Mouse (Mus musculus): ENCODE results near the gene Ypel2. TPM values are rescaled to one million over a fixed set of nuclear protein-coding genes. Genes with fewer than 3 reads are reported as not detected.

Ypel2 gene
- polyA plus RNA-seq, 1 experiment from 2014 or later: 3.2 TPM

GRCm38 (mm10) chr11:86930636-86931180, 62.8 kb downstream of the Ypel2 start:
- no peaks in the 10 kb centered on the region for H3K36me3 ChIP-seq (replicated peaks; ENCODE audit: control insufficient read depth, insufficient read depth)
- H3K9me3 ChIP-seq (ENCODE audit: control insufficient read depth, low read length): no peaks in the 10 kb centered on the region
- H3K9ac ChIP-seq: no peak overlapping the region
- H3K4me1 ChIP-seq (replicated peaks; ENCODE audit: control insufficient read depth, insufficient read depth, low read length): no peaks in the 10 kb centered on the region; the same call in 1 of the 2 replicates
- H3K27ac ChIP-seq: peak overlapping the region; percentile 65
- DNase-seq (ENCODE audit: low spot score) (no peak), ATAC-seq (ENCODE audit: low FRiP score) (no peak)
- no peak overlapping the region for H3K4me2 ChIP-seq (replicated peaks)
- WGBS: 53% methylated on average over 10 of the region's 10 CpGs
- H3K4me3 ChIP-seq (replicated peaks; ENCODE audit: low read length): no peak overlapping the region
- no peaks in the 10 kb centered on the region for H3K27me3 ChIP-seq (ENCODE audit: control insufficient read depth, insufficient read depth, low read length)

GRCm38 (mm10) chr11:86929985-86930384, 63.5 kb downstream of the Ypel2 start:
- DNase-seq (ENCODE audit: low spot score): no peak
- Histone ChIP-seq H3K4me2 (replicated peaks) (no peak overlapping the region), H3K36me3 (replicated peaks; ENCODE audit: control insufficient read depth, insufficient read depth) (no peaks in the 10 kb centered on the region), H3K27ac (peak overlapping the region; percentile 65; the same call in 1 of the 2 replicates), H3K4me1 (replicated peaks; ENCODE audit: control insufficient read depth, insufficient read depth, low read length) (no peaks in the 10 kb centered on the region; the same call in 1 of the 2 replicates), H3K27me3 (ENCODE audit: control insufficient read depth, insufficient read depth, low read length) (no peaks in the 10 kb centered on the region), H3K4me3 (replicated peaks; ENCODE audit: low read length) (no peak overlapping the region), H3K9ac (no peak overlapping the region), H3K9me3 (ENCODE audit: control insufficient read depth, low read length) (no peaks in the 10 kb centered on the region)
- no peak for ATAC-seq (ENCODE audit: low FRiP score)

- H3K27ac ChIP-seq: no peak overlapping the region
- no peak for ATAC-seq (ENCODE audit: low FRiP score)
- H3K4me2 ChIP-seq (replicated peaks): no peak overlapping the region
- no peak overlapping the region for H3K4me3 ChIP-seq (replicated peaks; ENCODE audit: low read length)
- no peak overlapping the region for H3K9ac ChIP-seq
- DNase-seq (ENCODE audit: low spot score): no peak
- no peaks in the 10 kb centered on the region for H3K36me3 ChIP-seq (replicated peaks; ENCODE audit: control insufficient read depth, insufficient read depth)
- no peaks in the 10 kb centered on the region for H3K9me3 ChIP-seq (ENCODE audit: control insufficient read depth, low read length)
- H3K27me3 ChIP-seq (ENCODE audit: control insufficient read depth, insufficient read depth, low read length): no peaks in the 10 kb centered on the region
- WGBS: 87% methylated on average over 4 of the region's 4 CpGs
- no peaks in the 10 kb centered on the region; the same call in 1 of the 2 replicates for H3K4me1 ChIP-seq (replicated peaks; ENCODE audit: control insufficient read depth, insufficient read depth, low read length)
Observed at GRCm38 (mm10) chr11:86929531-86929930, 64.0 kb downstream of the Ypel2 start.

GRCm38 (mm10) chr11:86925085-86925638, 68.3 kb downstream of the Ypel2 start:
- no peaks in the 10 kb centered on the region for H3K4me1 ChIP-seq (replicated peaks; ENCODE audit: control insufficient read depth, insufficient read depth, low read length)
- no peaks in the 10 kb centered on the region for H3K36me3 ChIP-seq (replicated peaks; ENCODE audit: control insufficient read depth, insufficient read depth)
- H3K4me3 ChIP-seq (replicated peaks; ENCODE audit: low read length): no peak overlapping the region
- no peaks in the 10 kb centered on the region for H3K27me3 ChIP-seq (ENCODE audit: control insufficient read depth, insufficient read depth, low read length)
- no peak for DNase-seq (ENCODE audit: low spot score)
- H3K9me3 ChIP-seq (ENCODE audit: control insufficient read depth, low read length): no peaks in the 10 kb centered on the region
- H3K4me2 ChIP-seq (replicated peaks): no peak overlapping the region
- WGBS: 87% methylated on average over 9 of the region's 9 CpGs
- H3K27ac ChIP-seq: no peak overlapping the region
- no peak for ATAC-seq (ENCODE audit: low FRiP score)
- H3K9ac ChIP-seq: no peak overlapping the region

- ATAC-seq (ENCODE audit: low FRiP score) (no peak), DNase-seq (ENCODE audit: low spot score) (no peak)
- H3K27me3 ChIP-seq (ENCODE audit: control insufficient read depth, insufficient read depth, low read length): no peaks in the 10 kb centered on the region
- WGBS: 80% methylated on average over 3 of the region's 3 CpGs
- no peak overlapping the region for H3K27ac ChIP-seq
- no peak overlapping the region for H3K4me3 ChIP-seq (replicated peaks; ENCODE audit: low read length)
- H3K4me1 ChIP-seq (replicated peaks; ENCODE audit: control insufficient read depth, insufficient read depth, low read length): no peaks in the 10 kb centered on the region
- H3K4me2 ChIP-seq (replicated peaks): no peak overlapping the region
- H3K9ac ChIP-seq: no peak overlapping the region
- no peaks in the 10 kb centered on the region for H3K36me3 ChIP-seq (replicated peaks; ENCODE audit: control insufficient read depth, insufficient read depth)
- H3K9me3 ChIP-seq (ENCODE audit: control insufficient read depth, low read length): no peaks in the 10 kb centered on the region
Observed at GRCm38 (mm10) chr11:86924629-86925028, 68.9 kb downstream of the Ypel2 start.

GRCm38 (mm10) chr11:86923654-86924053, 69.9 kb downstream of the Ypel2 start:
- Histone ChIP-seq H3K9ac (no peak overlapping the region), H3K4me3 (replicated peaks; ENCODE audit: low read length) (no peak overlapping the region), H3K4me2 (replicated peaks) (no peak overlapping the region), H3K36me3 (replicated peaks; ENCODE audit: control insufficient read depth, insufficient read depth) (no peaks in the 10 kb centered on the region), H3K4me1 (replicated peaks; ENCODE audit: control insufficient read depth, insufficient read depth, low read length) (no peaks in the 10 kb centered on the region), H3K27ac (no peak overlapping the region), H3K9me3 (ENCODE audit: control insufficient read depth, low read length) (no peaks in the 10 kb centered on the region), H3K27me3 (ENCODE audit: control insufficient read depth, insufficient read depth, low read length) (no peaks in the 10 kb centered on the region)
- 68% methylated on average over 2 of the region's 2 CpGs for WGBS
- no peak for DNase-seq (ENCODE audit: low spot score)
- ATAC-seq (ENCODE audit: low FRiP score): no peak

- H3K27ac ChIP-seq: no peak overlapping the region
- no peak overlapping the region for H3K4me3 ChIP-seq (replicated peaks; ENCODE audit: low read length)
- WGBS: 90% methylated on average over 2 of the region's 2 CpGs
- no peaks in the 10 kb centered on the region for H3K36me3 ChIP-seq (replicated peaks; ENCODE audit: control insufficient read depth, insufficient read depth)
- DNase-seq (ENCODE audit: low spot score) (no peak), ATAC-seq (ENCODE audit: low FRiP score) (no peak)
- H3K4me2 ChIP-seq (replicated peaks): no peak overlapping the region
- H3K9ac ChIP-seq: no peak overlapping the region
- no peaks in the 10 kb centered on the region for H3K4me1 ChIP-seq (replicated peaks; ENCODE audit: control insufficient read depth, insufficient read depth, low read length)
- H3K9me3 ChIP-seq (ENCODE audit: control insufficient read depth, low read length): no peaks in the 10 kb centered on the region
- no peaks in the 10 kb centered on the region for H3K27me3 ChIP-seq (ENCODE audit: control insufficient read depth, insufficient read depth, low read length)
Observed at GRCm38 (mm10) chr11:86922029-86922428, 71.5 kb downstream of the Ypel2 start.

- Histone ChIP-seq H3K36me3 (replicated peaks; ENCODE audit: control insufficient read depth, insufficient read depth) (no peaks in the 10 kb centered on the region), H3K27ac (no peak overlapping the region), H3K27me3 (ENCODE audit: control insufficient read depth, insufficient read depth, low read length) (no peaks in the 10 kb centered on the region), H3K4me2 (replicated peaks) (no peak overlapping the region), H3K4me3 (replicated peaks; ENCODE audit: low read length) (no peak overlapping the region), H3K9ac (no peak overlapping the region), H3K9me3 (ENCODE audit: control insufficient read depth, low read length) (no peaks in the 10 kb centered on the region), H3K4me1 (replicated peaks; ENCODE audit: control insufficient read depth, insufficient read depth, low read length) (no peaks in the 10 kb centered on the region)
- ATAC-seq (ENCODE audit: low FRiP score): no peak
- WGBS: 88% methylated on average over 6 of the region's 6 CpGs
- DNase-seq (ENCODE audit: low spot score): no peak
Observed at GRCm38 (mm10) chr11:86921335-86921734, 72.2 kb downstream of the Ypel2 start.

GRCm38 (mm10) chr11:86920111-86921080, 73.1 kb downstream of the Ypel2 start:
- Histone ChIP-seq H3K9me3 (ENCODE audit: control insufficient read depth, low read length) (no peaks in the 10 kb centered on the region), H3K4me1 (replicated peaks; ENCODE audit: control insufficient read depth, insufficient read depth, low read length) (no peaks in the 10 kb centered on the region), H3K36me3 (replicated peaks; ENCODE audit: control insufficient read depth, insufficient read depth) (no peaks in the 10 kb centered on the region), H3K9ac (no peak overlapping the region), H3K27me3 (ENCODE audit: control insufficient read depth, insufficient read depth, low read length) (no peaks in the 10 kb centered on the region), H3K4me2 (replicated peaks) (no peak overlapping the region), H3K4me3 (replicated peaks; ENCODE audit: low read length) (no peak overlapping the region), H3K27ac (no peak overlapping the region)
- 66% methylated on average over 20 of the region's 20 CpGs for WGBS
- DNase-seq (ENCODE audit: low spot score) (no peak), ATAC-seq (ENCODE audit: low FRiP score) (0 out of 2 replicates have a peak, but pooled peaks have one; percentile 11)
